Mouse (Mus musculus): ENCODE results near the gene Fkbp1a. TPM values are rescaled to one million over a fixed set of nuclear protein-coding genes. Genes with fewer than 3 reads are reported as not detected.

Gene Fkbp1a
- 37.2 and 41.1 TPM in 2 replicates for polyA plus RNA-seq (2012; rRNA removed)

DNA sequence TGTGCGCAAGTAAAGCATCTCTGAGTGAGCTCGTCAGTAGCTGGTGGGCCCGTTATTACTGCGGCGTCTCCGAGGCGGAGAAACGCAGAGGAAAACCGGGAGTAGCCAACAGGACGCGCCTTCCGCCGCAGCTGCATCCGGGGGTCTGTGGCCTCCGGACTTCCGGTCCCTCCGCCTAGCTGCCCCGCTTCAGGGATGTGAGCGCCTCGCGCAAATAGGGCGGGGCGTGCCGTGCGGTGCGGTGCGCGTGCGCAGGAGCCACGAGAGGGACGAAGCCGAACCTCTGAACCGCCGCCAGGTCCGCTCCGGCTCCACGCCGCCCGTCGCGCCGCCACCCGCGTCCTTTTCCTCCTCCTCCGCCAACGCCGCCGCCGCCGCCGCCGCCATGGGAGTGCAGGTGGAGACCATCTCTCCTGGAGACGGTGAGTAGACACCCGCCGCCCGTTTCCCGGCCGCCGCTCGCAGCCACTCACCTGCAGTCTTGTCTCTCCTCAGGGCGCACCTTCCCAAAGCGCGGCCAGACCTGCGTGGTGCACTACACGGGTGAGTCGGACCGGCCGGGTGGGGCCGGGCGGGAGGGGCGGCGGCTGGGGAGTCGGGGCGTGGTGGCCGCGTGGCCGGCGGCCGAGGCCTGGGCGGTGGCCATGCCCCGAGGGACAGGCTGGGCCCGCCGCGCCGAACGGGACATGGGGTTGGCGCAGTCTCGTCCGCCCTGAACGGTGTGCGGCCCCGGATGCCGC is at the start of gene Fkbp1a:
Gene Fkbp1a, plus strand, starts transcription at position 161 of the 740 bp plus-strand sequence.

DNA sequence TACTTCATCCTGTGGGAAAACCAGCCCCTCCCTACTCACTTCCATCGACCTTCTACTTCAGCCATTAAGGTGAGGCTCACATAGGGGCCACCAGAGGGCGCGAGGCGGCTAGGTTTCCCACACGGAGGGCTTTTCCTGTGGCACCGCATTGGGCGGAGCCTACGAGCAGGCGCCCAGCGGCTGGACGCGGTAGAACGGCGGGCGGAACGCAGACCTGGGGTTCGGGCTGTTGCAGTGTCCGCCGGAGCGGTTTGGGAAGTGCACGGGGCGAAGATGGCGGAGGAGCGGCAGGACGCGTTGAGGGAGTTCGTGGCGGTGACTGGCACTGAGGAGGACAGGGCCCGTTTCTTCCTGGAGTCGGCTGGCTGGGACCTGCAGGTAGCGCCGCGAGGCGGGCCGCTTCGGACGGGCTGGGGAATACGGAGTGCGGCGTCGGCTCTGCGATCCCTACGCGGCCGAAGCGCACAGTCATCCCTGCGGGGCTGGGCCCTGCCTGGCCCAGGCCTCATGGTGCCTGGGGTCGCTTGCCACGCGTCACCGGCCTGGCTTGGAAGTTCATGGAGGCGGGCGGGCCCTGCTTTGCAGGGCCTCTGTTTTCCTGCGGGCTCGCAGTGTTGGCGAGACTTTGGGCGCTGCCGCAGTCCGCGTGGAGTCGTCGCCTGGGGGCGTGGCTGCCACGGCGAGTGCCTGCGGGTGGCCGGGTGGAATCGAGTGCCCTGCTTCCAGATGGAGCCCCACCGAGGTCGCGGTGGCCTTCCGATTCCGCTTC is 48.1 kb upstream of the Fkbp1a start, which contains the start of gene Nsfl1c:
Gene Nsfl1c, plus strand, starts transcription at position 148 of the 769 bp plus-strand sequence.

GRCm38 (mm10) chr2:151571873-151572700 is 29.8 kb downstream of the Fkbp1a start, which contains the start of gene Sdcbp2:
TSS of gene Sdcbp2 (plus strand) at chr2:151572622.

Other genes starting within 250 kb of the Fkbp1a start
- gene 4921509C19Rik, start 66.3 kb upstream of the Fkbp1a start, polyA plus RNA-seq (2012; rRNA removed), result not detected in 2 replicates
- gene Nsfl1c, start 48.3 kb upstream of the Fkbp1a start, polyA plus RNA-seq (2012; rRNA removed), result 9.6 and 14.5 TPM in 2 replicates
- gene Sdcbp2, start 30.1 kb downstream of the Fkbp1a start, polyA plus RNA-seq (2012; rRNA removed), result 119 and 133 TPM in 2 replicates
- gene Snph, start 90.1 kb downstream of the Fkbp1a start, polyA plus RNA-seq (2012; rRNA removed), result 1.1 and 1.7 TPM in 2 replicates
- not detected in 2 replicates for gene Rad21l, start 126.0 kb downstream of the Fkbp1a start, polyA plus RNA-seq (2012; rRNA removed)
- 0.06 and 0.12 TPM in 2 replicates for gene Tmem74b, start 159.5 kb downstream of the Fkbp1a start, polyA plus RNA-seq (2012; rRNA removed)
- 26.4 and 26.8 TPM in 2 replicates for gene Psmf1, start 201.7 kb downstream of the Fkbp1a start, polyA plus RNA-seq (2012; rRNA removed)